Mouse (Mus musculus) CH12.LX (cell line): ENCODE measurements around the gene Ccdc148. TPM values are rescaled to one million over a fixed set of nuclear protein-coding genes. Genes with fewer than 3 reads are reported as not detected.

Experiments used
- DNase-seq: peaks from one replicate; pipeline ENCODE4 v3.0.0-alpha.2; 2013; ENCODE audit errors: extremely low read depth
- H3K27ac ChIP-seq: 2 replicates; pipeline ENCODE4 v1.5.1; 2012; ENCODE audit warnings: low read depth, mild to moderate bottlenecking, control low read depth, moderate library complexity; ENCODE audit not compliant: insufficient read depth
- H3K27me3 ChIP-seq: replicated peaks from 2 replicates; pipeline ENCODE3; 2012; ENCODE audit warnings: inconsistent platforms
- H3K36me3 ChIP-seq, 2 experiments: replicated peaks in 1 of 2; 2 replicates each; pipeline versions ENCODE3 to v1.6.1; 2012; ENCODE audit warnings: inconsistent platforms in 1 of 2, low read length in 1 of 2, mild to moderate bottlenecking in 1 of 2, mixed read lengths in 1 of 2, moderate library complexity in 1 of 2; ENCODE audit not compliant: control insufficient read depth in 1 of 2, insufficient read depth in 1 of 2
- H3K4me1 ChIP-seq, 2 experiments: 2 replicates each; pipeline ENCODE4 v1.6.1; 2012; ENCODE audit warnings: inconsistent platforms in 1 of 2, moderate library complexity in 1 of 2; ENCODE audit not compliant: insufficient read depth in 2 of 2, control insufficient read depth in 1 of 2
- H3K4me2 ChIP-seq: 2 replicates; pipeline ENCODE4 v1.6.1; 2012; ENCODE audit warnings: low read depth, mild to moderate bottlenecking, control low read depth; ENCODE audit not compliant: poor library complexity, insufficient read depth, severe bottlenecking
- H3K4me3 ChIP-seq, 3 experiments: fragments of 150-350 bp in 1 of 3; sonication (generic) in 1 of 3; replicated peaks in 1 of 3; 2 replicates each; pipeline versions ENCODE3 to v1.5.1; 2011 to 2012; ENCODE audit warnings: low read depth in 2 of 3, low read length in 2 of 3, mild to moderate bottlenecking in 2 of 3, moderate library complexity in 2 of 3, control low read depth in 1 of 3, improper control_type of control experiment in 1 of 3, inconsistent platforms in 1 of 3, mixed read lengths in 1 of 3; ENCODE audit not compliant: poor library complexity in 1 of 3
- H3K79me2 ChIP-seq: replicated peaks from 2 replicates; pipeline ENCODE4 v1.6.1; 2012; ENCODE audit warnings: mild to moderate bottlenecking, moderate library complexity; ENCODE audit not compliant: control insufficient read depth, poor library complexity, insufficient read depth, severe bottlenecking; ENCODE audit errors: extremely low read depth
- H3K9ac ChIP-seq: 2 replicates; pipeline ENCODE4 v1.6.1; 2012; ENCODE audit warnings: low read depth, mild to moderate bottlenecking, control low read depth, moderate library complexity; ENCODE audit not compliant: insufficient read depth
- H3K9me3 ChIP-seq: replicated peaks from 2 replicates; pipeline ENCODE3; 2012; ENCODE audit warnings: low read length, inconsistent platforms, mixed read lengths
- BHLHE40 ChIP-seq: IDR thresholded peaks from 2 replicates; pipeline ENCODE4 v1.6.1; 2011; ENCODE audit warnings: mild to moderate bottlenecking, low read depth, low read length, improper control_type of control experiment
- CHD1 ChIP-seq: IDR thresholded peaks from 2 replicates; pipeline ENCODE4 v1.6.1; 2012; ENCODE audit warnings: low read depth, low read length, improper control_type of control experiment, inconsistent platforms
- CTCF ChIP-seq, 2 experiments: IDR thresholded peaks in 1 of 2; conservative IDR thresholded peaks in 1 of 2; 2 replicates each; pipeline ENCODE4 v1.5.1; 2011 to 2012; ENCODE audit warnings: low read depth in 2 of 2, low read length in 2 of 2, improper control_type of control experiment in 1 of 2, inconsistent platforms in 1 of 2, mild to moderate bottlenecking in 1 of 2, moderate library complexity in 1 of 2
- E2F4 ChIP-seq: IDR thresholded peaks from 2 replicates; pipeline ENCODE4 v1.6.1; 2011; ENCODE audit warnings: low read depth, low read length, improper control_type of control experiment; ENCODE audit not compliant: insufficient replicate concordance
- EP300 ChIP-seq: IDR thresholded peaks from 2 replicates; pipeline ENCODE4 v1.6.1; 2011; ENCODE audit warnings: low read length, improper control_type of control experiment
- ETS1 ChIP-seq: conservative IDR thresholded peaks from 2 replicates; pipeline ENCODE4 v1.6.1; 2012; ENCODE audit warnings: low read depth, mild to moderate bottlenecking, inconsistent platforms, low read length, improper control_type of control experiment, moderate library complexity
- GABPA ChIP-seq: IDR thresholded peaks from 2 replicates; pipeline ENCODE4 v1.6.1; 2012; ENCODE audit warnings: low read depth, low read length, improper control_type of control experiment, inconsistent platforms; ENCODE audit not compliant: insufficient replicate concordance
- HCFC1 ChIP-seq: IDR thresholded peaks from 2 replicates; pipeline ENCODE4 v1.6.1; 2012; ENCODE audit warnings: low read depth, mild to moderate bottlenecking, inconsistent platforms, low read length, improper control_type of control experiment
- IRF4 ChIP-seq: IDR thresholded peaks from 2 replicates; pipeline ENCODE4 v1.6.1; 2014; ENCODE audit warnings: low read depth, mild to moderate bottlenecking, inconsistent platforms, low read length, improper control_type of control experiment
- JUN ChIP-seq: IDR thresholded peaks from 2 replicates; pipeline ENCODE4 v1.6.1; 2011; ENCODE audit warnings: low read depth, mild to moderate bottlenecking, low read length, improper control_type of control experiment, moderate library complexity; ENCODE audit not compliant: insufficient read depth
- KAT2A ChIP-seq: IDR thresholded peaks from 2 replicates; pipeline ENCODE4 v1.6.1; 2012; ENCODE audit warnings: low read length, improper control_type of control experiment, inconsistent platforms; ENCODE audit not compliant: insufficient replicate concordance
- MAFK ChIP-seq: IDR thresholded peaks from 2 replicates; pipeline ENCODE4 v1.6.1; 2011; ENCODE audit warnings: low read length, improper control_type of control experiment; ENCODE audit not compliant: insufficient replicate concordance
- MAX ChIP-seq: IDR thresholded peaks from 2 replicates; pipeline ENCODE4 v1.6.1; 2011; ENCODE audit warnings: low read length, improper control_type of control experiment
- MAZ ChIP-seq: IDR thresholded peaks from 2 replicates; pipeline ENCODE4 v1.6.1; 2012; ENCODE audit warnings: low read depth, mild to moderate bottlenecking, inconsistent platforms, low read length, improper control_type of control experiment, moderate library complexity
- MEF2A ChIP-seq: IDR thresholded peaks from 2 replicates; pipeline ENCODE4 v1.6.1; 2014; ENCODE audit warnings: low read depth, mild to moderate bottlenecking, inconsistent platforms, low read length, improper control_type of control experiment, borderline replicate concordance
- MYC ChIP-seq: IDR thresholded peaks from 2 replicates; pipeline ENCODE4 v1.6.1; 2011; ENCODE audit warnings: low read depth, mild to moderate bottlenecking, improper control_type of control experiment, low read length
- NRF1 ChIP-seq: IDR thresholded peaks from 2 replicates; pipeline ENCODE4 v1.6.1; 2014; ENCODE audit warnings: low read depth, mild to moderate bottlenecking, inconsistent platforms, low read length, improper control_type of control experiment, moderate library complexity
- PAX5 ChIP-seq: IDR thresholded peaks from 2 replicates; pipeline ENCODE4 v1.6.1; 2012; ENCODE audit warnings: low read length, inconsistent platforms, mixed read lengths
- RCOR1 ChIP-seq: conservative IDR thresholded peaks from 2 replicates; pipeline ENCODE4 v1.6.1; 2012; ENCODE audit warnings: low read depth, mild to moderate bottlenecking, inconsistent platforms, low read length, improper control_type of control experiment
- SMC3 ChIP-seq: IDR thresholded peaks from 2 replicates; pipeline ENCODE4 v1.6.1; 2011; ENCODE audit warnings: low read depth, low read length, improper control_type of control experiment
- UBTF ChIP-seq: IDR thresholded peaks from 2 replicates; pipeline ENCODE4 v1.6.1; 2012; ENCODE audit warnings: low read depth, mild to moderate bottlenecking, inconsistent platforms, low read length, improper control_type of control experiment, moderate library complexity
- USF1 ChIP-seq: IDR thresholded peaks from 2 replicates; pipeline ENCODE4 v1.6.1; 2014; ENCODE audit warnings: low read depth, mild to moderate bottlenecking, inconsistent platforms, low read length, improper control_type of control experiment
- USF2 ChIP-seq: conservative IDR thresholded peaks from 2 replicates; pipeline ENCODE4 v1.6.1; 2011; ENCODE audit warnings: low read depth, low read length, improper control_type of control experiment
- ZKSCAN1 ChIP-seq: IDR thresholded peaks from 2 replicates; pipeline ENCODE4 v1.6.1; 2012; ENCODE audit warnings: low read depth, inconsistent platforms, low read length, improper control_type of control experiment, borderline replicate concordance
- ZMIZ1 ChIP-seq: IDR thresholded peaks from 2 replicates; pipeline ENCODE4 v1.6.1; 2012; ENCODE audit warnings: low read depth, mild to moderate bottlenecking, inconsistent platforms, low read length, improper control_type of control experiment
- dilution Hi-C: fragments of 300-500 bp; cut with MboI; formaldehyde crosslinking; loops from 2 replicates; pipeline ENCODE4 v1.14.3; 2020; ENCODE audit warnings: low sequenced_read_pairs; ENCODE audit not compliant: extremely low pct_unique_long_range_greater_than_20kb, extremely low pct_ligation_motif_present
- in situ Hi-C: fragments of 300-500 bp; cut with MboI; formaldehyde crosslinking; loops from 3 replicates; pipeline ENCODE4 v1.14.3; 2019; ENCODE audit warnings: low sequenced_read_pairs, low pct_ligation_motif_present, low pct_unique_long_range_greater_than_20kb, mixed read lengths
- polyA plus RNA-seq: library from polyadenylated mRNA; unstranded; fragments of >175 nt; gene quantifications from 2 replicates; pipeline ENCODE4 v1.2.1, GENCODE M21; 2012; ENCODE audit warnings: low read depth; ENCODE audit not compliant: insufficient read length
- total RNA-seq, 2 experiments: library from RNA; depleted of rRNA; stranded (reverse); fragments of 300-350 nt in 1 of 2; fragments of >200 nt in 1 of 2; gene quantifications; 2 replicates each; pipeline ENCODE4 v1.2.3; 2012 to 2014

Ccdc148 gene
- total and polyA plus RNA-seq, 3 experiments, result not detected

DNA sequence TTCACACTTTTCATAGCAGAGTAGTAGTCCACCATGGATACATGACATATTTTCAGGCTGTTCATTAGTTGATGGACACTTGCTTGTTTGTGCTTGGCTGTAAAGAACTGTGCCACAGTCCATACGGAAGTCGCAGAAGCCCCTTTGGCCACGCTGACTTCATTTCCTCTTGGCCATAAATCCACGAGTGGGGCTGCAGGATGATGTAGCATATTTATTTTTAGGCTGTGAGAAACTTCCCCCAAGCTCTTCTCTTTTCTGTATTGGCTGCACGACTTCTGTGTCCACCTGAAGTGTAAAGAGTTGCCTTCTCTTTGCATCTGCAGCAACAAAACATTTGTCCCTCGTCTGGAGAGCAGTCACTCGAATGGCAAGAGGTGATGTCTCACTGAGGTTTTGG lies 31.5 kb downstream of the Ccdc148 start:
- no peak for TF ChIP-seq GABPA
- TF ChIP-seq, all 38 proteins: peak for 0
- in situ Hi-C loops, result no loop called here
- no peaks in the 10 kb centered on the region for H3K27me3 ChIP-seq
- DNase-seq, result no peak
- no peak overlapping the region for H3K27ac ChIP-seq
- no peak overlapping the region for H3K4me2 ChIP-seq
- H3K4me1 ChIP-seq, result no peaks in the 10 kb centered on the region
- H3K9ac ChIP-seq, result no peak overlapping the region
- peaks cover 57% of the 10 kb centered on the region for H3K9me3 ChIP-seq
- no peaks in the 10 kb centered on the region for H3K79me2 ChIP-seq
- no peaks in the 10 kb centered on the region for H3K36me3 ChIP-seq
- dilution Hi-C loops, result no loop called here
- no peak overlapping the region for H3K4me3 ChIP-seq

DNA sequence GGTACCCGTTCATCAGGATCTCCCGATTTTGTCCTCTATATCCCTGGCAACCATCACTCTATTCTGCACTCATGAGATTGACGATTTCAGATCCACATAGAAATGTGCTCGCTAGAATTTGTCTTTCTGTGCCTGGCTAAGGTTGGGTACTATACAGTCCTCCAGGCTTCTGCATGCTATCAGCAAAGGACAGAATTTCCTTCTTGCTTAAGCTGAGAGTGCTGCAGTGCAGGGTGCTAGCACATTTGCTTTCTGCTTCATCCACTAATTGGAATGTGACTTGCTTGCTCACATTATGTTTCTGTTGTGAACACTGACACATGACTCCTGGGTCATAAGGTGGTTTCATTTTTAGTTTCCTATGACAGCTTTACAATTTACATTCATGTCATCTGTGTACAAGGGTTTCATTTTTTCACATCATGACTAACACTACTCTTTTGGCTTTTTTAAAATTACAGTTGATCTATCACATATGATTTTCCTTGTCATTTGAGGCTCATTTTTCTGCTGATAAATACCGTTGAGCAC lies 104.8 kb downstream of the Ccdc148 start:
- H3K9ac ChIP-seq, result no peak overlapping the region
- no peaks in the 10 kb centered on the region for H3K79me2 ChIP-seq
- no peak for DNase-seq
- in situ Hi-C loops (no loop called here), dilution Hi-C loops (no loop called here)
- no peaks in the 10 kb centered on the region for H3K4me1 ChIP-seq
- TF ChIP-seq MAX (no peak), MAZ (no peak), HCFC1 (no peak), JUN (no peak), PAX5 (no peak), USF2 (no peak), MYC (no peak), E2F4 (no peak), ZKSCAN1 (no peak), SMC3 (no peak)
- H3K36me3 ChIP-seq, result no peaks in the 10 kb centered on the region
- H3K27me3 ChIP-seq, result no peaks in the 10 kb centered on the region
- H3K9me3 ChIP-seq, result peaks cover 28% of the 10 kb centered on the region
- H3K4me3 ChIP-seq, result no peak overlapping the region
- no peak overlapping the region for H3K27ac ChIP-seq
- no peak overlapping the region for H3K4me2 ChIP-seq

- in situ Hi-C loops, result no loop called here
- H3K79me2 ChIP-seq, result no peaks in the 10 kb centered on the region
- dilution Hi-C loops, result no loop called here
Observed at GRCm38 (mm10) chr2:59054339-59054738, 106.1 kb downstream of the Ccdc148 start.

More at GRCm38 (mm10) chr2:59054339-59054738, 106.1 kb downstream of the Ccdc148 start:
- Histone ChIP-seq H3K27me3 (no peaks in the 10 kb centered on the region), H3K36me3 (no peaks in the 10 kb centered on the region), H3K4me1 (no peaks in the 10 kb centered on the region), H3K4me2 (no peak overlapping the region), H3K9ac (no peak overlapping the region), H3K27ac (no peak overlapping the region), H3K9me3 (peaks cover 34% of the 10 kb centered on the region), H3K4me3 (no peak overlapping the region)
- DNase-seq, result no peak
- TF ChIP-seq BHLHE40, result no peak
- no peak for TF ChIP-seq CTCF (conservative IDR thresholded peaks at IDR 0.05 in 1 of 2, IDR thresholded peaks at IDR 0.05 in 1 of 2; ENCODE audit: low read depth in 2 of 2, low read length in 2 of 2)
- TF ChIP-seq EP300, result no peak
- no peak for TF ChIP-seq MEF2A
- TF ChIP-seq IRF4, result no peak
- TF ChIP-seq KAT2A, result no peak
- TF ChIP-seq RCOR1, result no peak
- no peak for TF ChIP-seq CHD1
- TF ChIP-seq USF1, result no peak
- TF ChIP-seq ZMIZ1, result no peak
- no peak for TF ChIP-seq PAX5
- no peak for TF ChIP-seq UBTF
- no peak for TF ChIP-seq GABPA
- no peak for TF ChIP-seq MAFK
- TF ChIP-seq HCFC1, result no peak
- no peak for TF ChIP-seq JUN
- TF ChIP-seq SMC3, result no peak
- no peak for TF ChIP-seq ZKSCAN1
- TF ChIP-seq NRF1, result no peak
- no peak for TF ChIP-seq ETS1
